Mouse (Mus musculus): ENCODE results near the gene Chd4.

- no peak for TF ChIP-seq CTCF (conservative IDR thresholded peaks at IDR 0.05; ENCODE audit: low read length)
- TF ChIP-seq NANOG (IDR thresholded peaks at IDR 0.05; ENCODE audit: borderline replicate concordance, low read length): no peak
Observed at GRCm38 (mm10) chr6:125071896-125072279, 23.9 kb upstream of the Chd4 start.
